Mouse (Mus musculus) neural tube, embryonic 12.5 days (tissue): ENCODE data around the gene Slc25a13. TPM values are rescaled to one million over a fixed set of nuclear protein-coding genes. Genes with fewer than 3 reads are reported as not detected.

Experiments
- ATAC-seq: fragments of 200-750 bp; cut with Nextera tagmentation; 2 replicates; pipeline ENCODE4 v1.8.0; 2017; ENCODE audit warnings: low read depth, mild to moderate bottlenecking, moderate TSS enrichment, moderate library complexity; ENCODE audit not compliant: low FRiP score
- H3K27ac ChIP-seq: fragments of 300-500 bp; sonication (generic); 2 replicates; pipeline ENCODE4 v1.5.1; 2016
- H3K27me3 ChIP-seq: fragments of 300-500 bp; sonication (generic); replicated peaks from 2 replicates; pipeline ENCODE4 v1.6.1; 2016; ENCODE audit warnings: mild to moderate bottlenecking
- H3K36me3 ChIP-seq: fragments of 300-500 bp; sonication (generic); 2 replicates; pipeline ENCODE4 v1.6.1; 2016; ENCODE audit warnings: mild to moderate bottlenecking
- H3K4me1 ChIP-seq: fragments of 300-500 bp; sonication (generic); 2 replicates; pipeline ENCODE4 v1.6.1; 2016
- H3K4me2 ChIP-seq: fragments of 300-500 bp; sonication (generic); replicated peaks from 2 replicates; pipeline ENCODE4 v1.6.1; 2016; ENCODE audit warnings: mild to moderate bottlenecking
- H3K4me3 ChIP-seq: fragments of 300-500 bp; sonication (generic); 2 replicates; pipeline ENCODE4 v1.5.1; 2016
- H3K9ac ChIP-seq: fragments of 300-500 bp; sonication (generic); 2 replicates; pipeline ENCODE4 v1.6.1; 2016; ENCODE audit warnings: mild to moderate bottlenecking
- H3K9me3 ChIP-seq: fragments of 300-500 bp; sonication (generic); 2 replicates; pipeline ENCODE4 v1.6.1; 2016; ENCODE audit warnings: mild to moderate bottlenecking
- WGBS: fragments of 180-500 bp; shearing (Covaris S2); methylation state at CpG from one replicate; pipeline ENCODE4 v1.1.7; 2016; 5-methylcytosine and 5-hydroxymethylcytosine counted together
- polyA plus RNA-seq: library from polyadenylated mRNA; unstranded; fragments of >200 nt; fragmentation: Nextera tagmentation; extraction: Ambion mirVana; gene quantifications from 2 replicates; pipeline ENCODE4 v1.2.1, GENCODE M21; 2016

Slc25a13 gene
- polyA plus RNA-seq, 1 experiment from 2014 or later: 17.9 TPM

DNA sequence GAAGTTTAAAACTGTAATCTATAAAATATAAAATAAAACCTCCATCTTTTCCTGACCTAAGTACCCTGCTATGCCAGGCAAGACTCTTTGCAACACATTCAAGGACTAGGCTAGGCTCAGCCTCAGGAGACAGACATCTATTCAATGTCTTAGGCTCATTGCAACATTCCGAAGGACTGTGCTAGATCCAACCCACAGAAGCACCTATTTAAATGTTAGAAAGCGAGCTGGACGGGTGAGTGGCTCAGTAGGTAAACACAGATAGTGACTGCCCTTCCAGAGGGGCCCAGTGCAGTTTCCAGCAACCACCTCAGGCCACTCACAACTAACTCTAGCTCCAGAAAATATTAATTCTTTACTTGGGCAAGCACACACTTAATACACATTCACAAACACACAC is 123.5 kb downstream of the Slc25a13 start:
- Histone ChIP-seq H3K4me3 (no peak overlapping the region), H3K27me3 (no peaks in the 10 kb centered on the region), H3K27ac (no peak overlapping the region), H3K9ac (no peak overlapping the region), H3K9me3 (no peaks in the 10 kb centered on the region), H3K4me2 (no peak overlapping the region), H3K4me1 (no peaks in the 10 kb centered on the region), H3K36me3 (no peaks in the 10 kb centered on the region)
- no peak for ATAC-seq
- 84% methylated on average over 3 of the region's 3 CpGs for WGBS

GRCm38 (mm10) chr6:6092497-6092896 is 124.5 kb downstream of the Slc25a13 start:
- Histone ChIP-seq H3K4me3 (no peak overlapping the region), H3K4me1 (no peaks in the 10 kb centered on the region), H3K9me3 (no peaks in the 10 kb centered on the region), H3K36me3 (no peaks in the 10 kb centered on the region), H3K9ac (no peak overlapping the region), H3K27ac (no peak overlapping the region), H3K4me2 (no peak overlapping the region), H3K27me3 (no peaks in the 10 kb centered on the region)
- WGBS: 29% methylated on average over 10 of the region's 10 CpGs
- ATAC-seq: no peak

- no peak for ATAC-seq
- 93% methylated on average over 3 of the region's 3 CpGs for WGBS
Observed at GRCm38 (mm10) chr6:6091016-6091415, 126.0 kb downstream of the Slc25a13 start.

DNA sequence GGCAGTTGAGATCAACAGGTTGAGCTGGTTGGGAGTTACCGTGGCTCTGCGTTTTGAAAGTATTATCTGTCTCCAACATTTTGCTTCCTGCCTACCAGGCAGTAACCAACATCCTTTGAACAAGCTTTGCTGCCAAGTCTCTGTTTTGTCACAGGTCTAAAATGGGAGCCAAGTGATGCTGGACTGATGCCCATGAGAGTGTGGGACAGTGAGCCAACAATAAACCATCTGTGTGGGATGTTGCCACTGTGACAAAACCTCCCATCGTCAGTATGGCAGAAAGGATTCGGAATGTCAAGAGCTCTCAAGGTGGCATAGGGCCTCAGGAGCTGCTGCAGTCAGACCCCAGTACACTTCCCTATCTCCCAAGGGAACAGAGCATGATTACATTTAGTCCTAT is 128.8 kb downstream of the Slc25a13 start:
- no peak for ATAC-seq

More at GRCm38 (mm10) chr6:6091016-6091415, 126.0 kb downstream of the Slc25a13 start:
- Histone ChIP-seq H3K36me3 (no peaks in the 10 kb centered on the region), H3K4me3 (no peak overlapping the region), H3K9me3 (no peaks in the 10 kb centered on the region), H3K27me3 (no peaks in the 10 kb centered on the region), H3K27ac (no peak overlapping the region), H3K9ac (no peak overlapping the region), H3K4me2 (no peak overlapping the region), H3K4me1 (no peaks in the 10 kb centered on the region)

DNA sequence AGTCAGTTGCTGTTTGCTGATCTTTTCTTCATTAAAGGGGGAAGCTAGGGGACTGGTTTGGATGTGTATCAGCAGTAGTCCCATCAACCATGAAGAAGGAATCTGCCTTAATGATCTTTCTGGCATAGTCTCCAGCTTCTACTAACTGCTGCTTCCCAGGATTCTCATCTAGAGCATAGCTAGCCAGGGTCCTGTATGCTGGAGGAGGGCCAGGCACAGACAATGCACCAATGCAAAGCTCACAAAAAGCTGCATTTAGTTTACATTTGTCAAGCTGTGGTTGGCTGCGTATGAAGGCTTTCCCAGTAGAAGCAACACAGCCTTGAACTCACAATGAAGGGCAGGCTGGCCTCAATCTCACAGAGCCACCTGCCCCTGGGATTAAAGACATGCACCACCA is 136.5 kb downstream of the Slc25a13 start:
- H3K4me2 ChIP-seq: no peak overlapping the region
- H3K27ac ChIP-seq: no peak overlapping the region
- no peak for ATAC-seq
- H3K36me3 ChIP-seq: 0 out of 2 replicates have a peak, but pooled peaks cover 2% of the 10 kb centered on the region
- H3K9me3 ChIP-seq: 0 out of 2 replicates have a peak, but pooled peaks cover 7% of the 10 kb centered on the region
- 81% methylated on average over 1 of the region's 1 CpGs for WGBS
- H3K4me1 ChIP-seq: no peaks in the 10 kb centered on the region
- H3K9ac ChIP-seq: no peak overlapping the region
- H3K27me3 ChIP-seq: no peaks in the 10 kb centered on the region
- H3K4me3 ChIP-seq: no peak overlapping the region

More for the DNA sequence above, 128.8 kb downstream of the Slc25a13 start:
- Histone ChIP-seq H3K4me1 (no peaks in the 10 kb centered on the region), H3K27me3 (no peaks in the 10 kb centered on the region), H3K4me2 (no peak overlapping the region), H3K27ac (no peak overlapping the region), H3K9ac (no peak overlapping the region), H3K9me3 (no peaks in the 10 kb centered on the region), H3K36me3 (no peaks in the 10 kb centered on the region), H3K4me3 (no peak overlapping the region)
- 93% methylated on average over 4 of the region's 4 CpGs for WGBS

DNA sequence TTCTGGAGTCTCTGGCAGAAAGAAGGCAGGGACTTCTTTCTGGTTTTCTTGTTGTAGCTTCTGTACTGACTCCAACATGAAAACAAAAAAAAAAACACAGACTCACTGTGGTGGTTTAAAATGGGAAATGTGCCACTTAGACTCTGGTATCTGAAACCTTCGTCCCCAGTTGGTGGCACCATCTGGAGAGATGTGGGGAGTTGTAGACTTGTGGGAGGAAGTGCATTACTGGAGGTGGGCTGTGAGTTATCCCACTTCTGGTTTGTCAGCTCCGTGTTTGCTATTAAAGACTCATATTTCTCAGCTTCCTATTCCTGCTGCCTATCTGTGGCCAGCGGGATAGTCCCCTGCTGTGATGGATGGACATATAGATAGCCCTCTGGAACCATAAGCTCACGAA is 139.7 kb downstream of the Slc25a13 start:
- no peak for ATAC-seq
- H3K4me1 ChIP-seq: no peaks in the 10 kb centered on the region
- no peak overlapping the region for H3K4me3 ChIP-seq
- no peaks in the 10 kb centered on the region for H3K27me3 ChIP-seq
- H3K4me2 ChIP-seq: no peak overlapping the region
- H3K9ac ChIP-seq: no peak overlapping the region
- H3K9me3 ChIP-seq: 0 out of 2 replicates have a peak, but pooled peaks cover 7% of the 10 kb centered on the region
- H3K36me3 ChIP-seq: 0 out of 2 replicates have a peak, but pooled peaks cover 2% of the 10 kb centered on the region
- no peak overlapping the region for H3K27ac ChIP-seq
- 81% methylated on average over 4 of the region's 4 CpGs for WGBS

DNA sequence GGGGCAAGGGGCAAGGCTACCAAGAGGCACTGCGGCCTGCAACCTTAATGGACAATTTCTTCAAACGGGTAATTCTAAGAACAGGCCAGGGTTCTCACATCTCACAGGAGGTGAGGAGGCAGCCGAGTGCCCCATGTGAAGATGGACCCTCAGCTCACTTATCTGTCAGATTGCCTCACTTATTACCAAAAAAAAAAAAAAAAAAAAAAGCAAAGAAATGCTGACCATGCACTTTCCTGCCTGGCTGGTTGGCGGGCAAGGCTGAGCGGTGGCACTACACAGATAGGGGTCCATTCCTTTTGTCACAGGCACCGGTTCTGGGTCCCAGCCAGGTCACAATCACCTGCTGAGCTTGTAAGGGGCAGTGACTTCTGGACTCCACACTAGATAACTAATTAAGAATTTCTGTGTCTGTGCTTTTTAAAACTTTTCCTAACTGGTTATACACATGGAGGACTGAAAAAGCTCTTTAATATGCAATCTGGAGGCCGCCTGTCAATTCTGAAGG is 141.0 kb downstream of the Slc25a13 start:
- Histone ChIP-seq H3K9ac (no peak overlapping the region), H3K4me2 (no peak overlapping the region), H3K9me3 (0 out of 2 replicates have a peak, but pooled peaks cover 7% of the 10 kb centered on the region), H3K27ac (no peak overlapping the region), H3K4me1 (no peaks in the 10 kb centered on the region), H3K36me3 (0 out of 2 replicates have a peak, but pooled peaks cover 2% of the 10 kb centered on the region), H3K4me3 (no peak overlapping the region), H3K27me3 (no peaks in the 10 kb centered on the region)
- no peak for ATAC-seq
- 84% methylated on average over 7 of the region's 7 CpGs for WGBS

DNA sequence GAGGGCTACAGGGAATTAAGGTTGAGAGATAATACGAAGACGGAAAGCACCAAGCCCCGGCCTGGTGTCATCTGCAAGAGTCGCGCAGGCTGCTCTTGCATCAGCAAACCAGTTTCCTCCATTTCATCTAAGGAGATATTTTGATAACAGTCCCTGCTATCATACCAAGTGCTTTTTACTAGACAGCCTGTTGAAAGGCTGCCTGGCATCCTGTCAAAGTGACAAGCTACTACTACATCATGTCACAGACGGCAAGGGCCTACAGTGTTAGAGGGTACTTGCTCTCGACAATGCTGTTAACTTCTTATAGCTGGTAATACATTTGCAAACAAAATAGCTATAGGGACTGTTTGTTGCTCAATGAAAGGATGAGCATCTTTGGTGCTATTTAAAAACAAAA is 145.9 kb downstream of the Slc25a13 start:
- no peak for ATAC-seq
- Histone ChIP-seq H3K9ac (no peak overlapping the region), H3K4me3 (no peak overlapping the region), H3K27ac (no peak overlapping the region), H3K4me2 (no peak overlapping the region), H3K27me3 (no peaks in the 10 kb centered on the region), H3K4me1 (no peaks in the 10 kb centered on the region), H3K36me3 (no peaks in the 10 kb centered on the region), H3K9me3 (no peaks in the 10 kb centered on the region)
- 80% methylated on average over 7 of the region's 7 CpGs for whole genome bisulfite sequencing

DNA sequence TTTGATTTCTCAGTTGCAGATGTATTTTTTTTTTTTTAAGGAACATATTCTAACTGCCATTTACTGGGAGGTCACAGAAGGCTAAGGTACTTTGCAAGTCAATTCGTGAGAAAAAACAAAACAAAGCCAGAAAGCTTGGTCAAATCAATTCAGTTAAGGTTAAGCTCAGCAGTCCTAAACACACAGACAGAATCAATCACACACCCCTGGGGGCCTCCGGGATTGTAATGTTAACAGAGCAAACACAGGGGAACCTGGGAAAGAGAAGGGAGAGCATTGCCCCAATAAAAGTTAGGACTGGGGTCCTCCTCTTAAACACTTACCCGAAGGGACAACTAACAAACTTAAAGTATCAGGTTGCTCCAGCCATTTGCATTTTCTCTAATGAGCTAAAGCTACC is 147.0 kb downstream of the Slc25a13 start:
- WGBS: 3% methylated on average over 3 of the region's 3 CpGs
- H3K27ac ChIP-seq: no peak overlapping the region
- no peak for ATAC-seq

GRCm38 (mm10) chr6:6067201-6067600 is 149.8 kb downstream of the Slc25a13 start:
- no peak overlapping the region for H3K4me2 ChIP-seq
- no peaks in the 10 kb centered on the region for H3K36me3 ChIP-seq
- H3K9ac ChIP-seq: no peak overlapping the region
- no peak overlapping the region for H3K27ac ChIP-seq
- no peaks in the 10 kb centered on the region for H3K4me1 ChIP-seq
- no peak overlapping the region for H3K4me3 ChIP-seq
- no peaks in the 10 kb centered on the region for H3K27me3 ChIP-seq
- ATAC-seq: no peak
- WGBS: 87% methylated on average over 6 of the region's 6 CpGs
- no peaks in the 10 kb centered on the region for H3K9me3 ChIP-seq

More for the DNA sequence above, 147.0 kb downstream of the Slc25a13 start:
- Histone ChIP-seq H3K4me2 (no peak overlapping the region), H3K9ac (no peak overlapping the region), H3K36me3 (no peaks in the 10 kb centered on the region), H3K4me1 (no peaks in the 10 kb centered on the region), H3K4me3 (no peak overlapping the region), H3K9me3 (no peaks in the 10 kb centered on the region), H3K27me3 (no peaks in the 10 kb centered on the region)

DNA sequence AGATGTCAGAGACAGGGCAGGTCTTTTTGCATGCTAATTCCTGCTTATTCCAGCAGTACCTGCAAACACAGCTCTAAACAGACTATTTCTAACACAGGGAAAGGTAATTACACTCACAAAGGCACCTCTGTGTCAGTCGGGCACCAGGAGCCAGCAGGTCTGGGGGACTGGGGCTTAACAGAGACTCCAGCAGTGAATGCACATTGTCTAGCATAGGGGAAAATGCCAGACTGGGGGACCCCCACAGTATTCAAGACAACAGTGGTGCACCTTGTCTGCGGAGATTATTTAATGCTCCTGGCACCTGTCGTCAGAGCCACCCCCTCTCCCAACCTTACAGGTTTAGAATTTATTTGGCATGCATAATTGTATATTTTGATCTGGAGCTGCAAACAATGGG is 158.4 kb downstream of the Slc25a13 start:
- WGBS: 23% methylated on average over 3 of the region's 3 CpGs
- no peak overlapping the region for H3K27ac ChIP-seq
- no peaks in the 10 kb centered on the region for H3K36me3 ChIP-seq
- no peaks in the 10 kb centered on the region for H3K9me3 ChIP-seq
- no peak overlapping the region for H3K9ac ChIP-seq
- peaks cover 6% of the 10 kb centered on the region for H3K4me1 ChIP-seq
- ATAC-seq: 0 out of 2 replicates have a peak, but pooled peaks have one; percentile 33
- no peak overlapping the region for H3K4me2 ChIP-seq
- no peaks in the 10 kb centered on the region for H3K27me3 ChIP-seq
- no peak overlapping the region for H3K4me3 ChIP-seq

DNA sequence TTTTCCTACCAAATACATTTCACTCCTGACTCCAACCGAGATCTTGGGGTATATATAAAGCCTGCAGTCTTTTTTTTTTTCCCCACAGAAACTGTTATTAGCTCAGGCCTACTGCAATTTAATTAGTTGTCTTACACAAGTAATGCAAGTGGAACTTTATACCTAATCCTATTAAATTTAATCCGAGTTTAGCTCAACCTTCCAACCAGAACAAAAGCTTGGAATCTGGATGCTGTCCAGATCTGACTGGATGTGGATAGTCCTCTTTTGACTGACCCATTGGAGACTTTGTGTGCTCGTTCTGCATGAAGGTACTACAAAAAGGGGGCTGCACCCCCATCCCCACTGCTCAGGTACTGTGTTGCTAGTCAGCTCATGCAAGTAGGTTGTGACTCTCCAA is 163.0 kb downstream of the Slc25a13 start:
- H3K4me1 ChIP-seq: peaks cover 6% of the 10 kb centered on the region
- H3K27me3 ChIP-seq: no peaks in the 10 kb centered on the region
- WGBS: 89% methylated on average over 3 of the region's 3 CpGs
- H3K4me3 ChIP-seq: no peak overlapping the region
- H3K9ac ChIP-seq: no peak overlapping the region
- H3K36me3 ChIP-seq: no peaks in the 10 kb centered on the region
- no peak overlapping the region for H3K4me2 ChIP-seq
- H3K27ac ChIP-seq: no peak overlapping the region
- H3K9me3 ChIP-seq: no peaks in the 10 kb centered on the region
- ATAC-seq: no peak

DNA sequence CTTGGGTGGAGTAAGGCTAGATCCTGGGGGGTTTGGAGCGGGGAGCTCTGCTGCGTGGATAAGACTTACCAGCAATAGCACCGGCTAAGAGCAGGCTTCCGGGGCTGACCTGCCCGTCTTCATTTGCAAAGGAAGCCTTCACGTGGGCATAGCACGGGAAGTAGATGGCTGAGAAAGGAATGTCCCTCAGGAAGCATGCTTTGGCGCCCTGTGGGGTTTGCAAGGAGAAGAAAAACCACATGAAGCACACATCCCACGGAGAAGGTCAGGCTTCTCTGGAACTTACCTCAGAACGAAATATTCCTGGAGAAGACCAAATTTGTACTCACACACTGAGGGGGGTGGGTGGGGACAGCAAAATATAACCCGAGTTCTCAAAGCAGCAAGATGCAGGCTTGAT is 164.3 kb downstream of the Slc25a13 start:
- Histone ChIP-seq H3K4me3 (no peak overlapping the region), H3K9ac (no peak overlapping the region), H3K4me2 (no peak overlapping the region), H3K27me3 (no peaks in the 10 kb centered on the region), H3K4me1 (no peaks in the 10 kb centered on the region), H3K27ac (no peak overlapping the region), H3K9me3 (no peaks in the 10 kb centered on the region), H3K36me3 (no peaks in the 10 kb centered on the region)
- ATAC-seq: no peak
- WGBS: 77% methylated on average over 11 of the region's 11 CpGs
